Mouse (Mus musculus) liver, embryonic 15.5 days (tissue): ENCODE results near the gene Cp. TPM values are rescaled to one million over a fixed set of nuclear protein-coding genes. Genes with fewer than 3 reads are reported as not detected.
"Not testable (repeated sequence)": the region's sequence is repeated elsewhere in the genome, so short reads cannot be mapped to it uniquely, and the experiment has no call there.

ENCODE experiments used
- ATAC-seq: fragments of 200-750 bp; cut with Nextera tagmentation; 2 replicates; pipeline ENCODE4 v1.8.0; 2017; ENCODE audit warnings: moderate number of reproducible peaks, mild to moderate bottlenecking, moderate library complexity; ENCODE audit not compliant: insufficient read depth
- H3K27ac ChIP-seq: fragments of 300-500 bp; sonication (generic); replicated peaks from 2 replicates; pipeline ENCODE4 v1.5.1; 2015; ENCODE audit warnings: mild to moderate bottlenecking, inconsistent platforms
- H3K27me3 ChIP-seq: fragments of 300-500 bp; sonication (generic); 2 replicates; pipeline ENCODE4 v1.6.1; 2015; ENCODE audit warnings: mild to moderate bottlenecking, inconsistent platforms
- H3K36me3 ChIP-seq: fragments of 300-500 bp; sonication (generic); replicated peaks from 2 replicates; pipeline ENCODE4 v1.6.1; 2015; ENCODE audit warnings: moderate library complexity, mild to moderate bottlenecking, inconsistent platforms
- H3K4me1 ChIP-seq: fragments of 300-500 bp; sonication (generic); replicated peaks from 2 replicates; pipeline ENCODE4 v1.6.1; 2015; ENCODE audit warnings: inconsistent platforms
- H3K4me2 ChIP-seq: fragments of 300-500 bp; sonication (generic); 2 replicates; pipeline ENCODE4 v1.6.1; 2015; ENCODE audit warnings: moderate library complexity, mild to moderate bottlenecking, inconsistent platforms
- H3K4me3 ChIP-seq: fragments of 300-500 bp; sonication (generic); replicated peaks from 2 replicates; pipeline ENCODE4 v1.5.1; 2015; ENCODE audit warnings: mild to moderate bottlenecking, inconsistent platforms
- H3K9ac ChIP-seq: fragments of 300-500 bp; sonication (generic); 2 replicates; pipeline ENCODE4 v1.6.1; 2015; ENCODE audit warnings: moderate library complexity, mild to moderate bottlenecking, inconsistent platforms
- H3K9me3 ChIP-seq: fragments of 300-500 bp; sonication (generic); replicated peaks from 2 replicates; pipeline ENCODE4 v1.6.1; 2016; ENCODE audit warnings: inconsistent platforms
- WGBS: fragments of 180-500 bp; shearing (Covaris S2); methylation state at CpG from one replicate; pipeline ENCODE4 v1.1.7; 2015; ENCODE audit warnings: mixed read lengths; ENCODE audit not compliant: insufficient replicate concordance; 5-methylcytosine and 5-hydroxymethylcytosine counted together
- polyA plus RNA-seq: library from polyadenylated mRNA; unstranded; fragments of >200 nt; fragmentation: Nextera tagmentation; extraction: Ambion mirVana; gene quantifications from 2 replicates; pipeline ENCODE4 v1.2.1, GENCODE M21; 2015

Gene Cp
- polyA plus RNA-seq, 1 experiment from 2014 or later, result 38.6 TPM

- H3K27ac ChIP-seq, result no peak overlapping the region
Observed at GRCm38 (mm10) chr3:20005611-20006010, 48.8 kb downstream of the Cp start.

DNA sequence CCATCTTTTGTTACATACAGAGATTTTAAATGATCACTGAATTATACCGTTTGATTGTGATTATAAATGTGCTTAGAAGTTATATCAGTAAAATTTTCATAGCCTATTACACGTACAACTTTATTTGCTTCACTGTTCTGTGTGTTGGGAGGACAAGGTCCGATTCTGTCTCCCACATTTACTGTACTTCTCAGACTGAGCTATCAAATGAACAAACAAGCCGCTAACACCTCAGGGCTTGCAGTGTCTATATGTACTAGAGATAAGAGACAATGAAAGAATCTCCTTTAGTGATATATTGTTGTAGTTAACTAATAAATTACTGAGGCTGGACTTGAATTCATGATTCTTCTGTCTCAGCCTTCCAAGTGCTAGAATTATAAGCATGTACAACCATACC is 50.4 kb downstream of the Cp start:
- no peak overlapping the region for H3K4me2 ChIP-seq
- H3K36me3 ChIP-seq, result peaks cover 28% of the 10 kb centered on the region
- ATAC-seq, result no peak
- H3K9me3 ChIP-seq, result no peaks in the 10 kb centered on the region
- H3K27ac ChIP-seq, result no peak overlapping the region
- no peak overlapping the region for H3K4me3 ChIP-seq
- WGBS, result 69% methylated on average over 4 of the region's 4 CpGs
- no peaks in the 10 kb centered on the region for H3K27me3 ChIP-seq
- no peak overlapping the region for H3K9ac ChIP-seq
- H3K4me1 ChIP-seq, result 0 out of 2 replicates have a peak, but pooled peaks cover 7% of the 10 kb centered on the region

More at GRCm38 (mm10) chr3:20005611-20006010, 48.8 kb downstream of the Cp start:
- Histone ChIP-seq H3K9ac (no peak overlapping the region), H3K4me1 (0 out of 2 replicates have a peak, but pooled peaks cover 7% of the 10 kb centered on the region), H3K36me3 (peaks cover 30% of the 10 kb centered on the region; the same call in 1 of the 2 replicates), H3K4me2 (no peak overlapping the region), H3K27me3 (no peaks in the 10 kb centered on the region), H3K9me3 (no peaks in the 10 kb centered on the region), H3K4me3 (no peak overlapping the region)
- no peak for ATAC-seq
- 30% methylated on average over 1 of the region's 1 CpGs for WGBS

DNA sequence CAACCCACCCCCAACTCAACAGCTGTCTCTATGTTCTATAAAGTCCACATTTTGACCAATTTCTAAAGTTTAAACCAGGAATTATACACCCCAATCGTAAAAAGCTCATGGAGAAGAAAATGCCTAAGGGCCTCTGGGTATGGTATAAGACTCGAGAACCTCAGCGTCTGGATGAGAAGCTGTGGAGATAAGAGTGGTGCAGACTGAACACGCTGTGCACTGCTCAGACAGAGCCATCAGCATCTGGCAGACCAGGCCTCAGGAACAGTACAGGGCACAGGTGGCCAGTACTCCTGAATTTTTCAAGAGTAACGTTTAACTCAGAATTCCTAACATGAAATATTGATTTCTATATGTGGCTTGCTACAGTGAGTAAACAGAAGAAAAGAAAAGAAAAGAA is 50.9 kb downstream of the Cp start:
- H3K4me1 ChIP-seq, result 0 out of 2 replicates have a peak, but pooled peaks cover 7% of the 10 kb centered on the region
- H3K27me3 ChIP-seq, result no peaks in the 10 kb centered on the region
- H3K9me3 ChIP-seq, result no peaks in the 10 kb centered on the region
- H3K36me3 ChIP-seq, result peaks cover 28% of the 10 kb centered on the region
- no peak overlapping the region for H3K4me2 ChIP-seq
- no peak overlapping the region for H3K27ac ChIP-seq
- ATAC-seq, result no peak
- H3K4me3 ChIP-seq, result no peak overlapping the region
- no peak overlapping the region for H3K9ac ChIP-seq
- WGBS, result 43% methylated on average over 5 of the region's 5 CpGs

DNA sequence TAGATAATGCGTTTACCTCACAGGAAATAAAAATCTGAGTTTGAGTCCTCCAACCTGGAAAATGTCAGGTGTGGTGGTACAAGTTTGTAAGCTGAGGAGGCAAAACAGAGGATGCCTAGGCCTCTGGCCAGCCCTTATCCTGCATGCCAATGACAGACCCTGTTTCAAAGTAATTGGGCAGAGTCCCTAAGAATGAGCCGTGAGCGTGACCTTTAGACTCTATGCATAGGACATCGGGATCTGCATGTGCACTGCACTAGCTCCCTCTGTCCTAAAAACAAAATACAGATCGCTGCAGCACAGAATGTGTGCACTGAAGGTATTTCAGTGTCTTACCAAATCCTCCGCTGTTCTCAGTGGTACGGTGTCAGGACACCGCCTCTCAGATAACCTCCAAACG is 53.6 kb downstream of the Cp start:
- H3K4me3 ChIP-seq, result no peak overlapping the region
- no peak overlapping the region for H3K9ac ChIP-seq
- WGBS, result 81% methylated on average over 9 of the region's 9 CpGs
- no peak for ATAC-seq
- peaks cover 34% of the 10 kb centered on the region; the same call in 1 of the 2 replicates for H3K36me3 ChIP-seq
- H3K27ac ChIP-seq, result no peak overlapping the region
- no peak overlapping the region for H3K4me2 ChIP-seq
- H3K9me3 ChIP-seq, result no peaks in the 10 kb centered on the region
- 0 out of 2 replicates have a peak, but pooled peaks cover 7% of the 10 kb centered on the region for H3K4me1 ChIP-seq
- no peaks in the 10 kb centered on the region for H3K27me3 ChIP-seq

- not testable (repeated sequence) for H3K4me2 ChIP-seq, ATAC-seq, H3K9me3 ChIP-seq, H3K4me1 ChIP-seq, H3K4me3 ChIP-seq, H3K9ac ChIP-seq, H3K27ac ChIP-seq, H3K27me3 ChIP-seq
- WGBS, result 83% methylated on average over 7 of the region's 7 CpGs
- H3K36me3 ChIP-seq, result peaks cover 38% of the 10 kb centered on the region
Observed at GRCm38 (mm10) chr3:20010905-20011304, 54.1 kb downstream of the Cp start.

DNA sequence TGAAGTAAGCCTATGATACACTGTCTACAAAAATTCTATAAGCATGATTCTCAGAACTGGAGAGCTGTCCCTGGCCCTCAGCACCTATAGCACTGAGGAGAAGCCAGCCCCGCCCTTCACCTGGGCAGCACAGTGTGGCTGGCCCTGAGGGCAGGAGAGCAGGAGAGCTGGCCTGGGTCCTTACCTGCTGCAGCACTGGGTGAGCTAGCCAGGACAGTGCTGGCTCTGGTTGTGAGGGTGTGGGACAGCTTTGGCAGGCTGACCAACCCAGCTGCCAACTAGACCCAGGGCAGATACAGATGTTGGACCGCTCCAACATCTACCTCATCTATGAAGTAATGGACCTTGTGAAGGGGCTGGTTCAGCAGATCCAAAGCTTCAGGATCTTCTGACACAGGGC is 57.6 kb downstream of the Cp start:
- H3K36me3 ChIP-seq, result peaks cover 45% of the 10 kb centered on the region
- no peaks in the 10 kb centered on the region for H3K9me3 ChIP-seq
- H3K4me1 ChIP-seq, result no peaks in the 10 kb centered on the region
- no peak for ATAC-seq
- no peaks in the 10 kb centered on the region for H3K27me3 ChIP-seq
- H3K27ac ChIP-seq, result no peak overlapping the region
- WGBS, result 90% methylated on average over 2 of the region's 2 CpGs
- no peak overlapping the region for H3K9ac ChIP-seq
- H3K4me2 ChIP-seq, result no peak overlapping the region
- no peak overlapping the region for H3K4me3 ChIP-seq

DNA sequence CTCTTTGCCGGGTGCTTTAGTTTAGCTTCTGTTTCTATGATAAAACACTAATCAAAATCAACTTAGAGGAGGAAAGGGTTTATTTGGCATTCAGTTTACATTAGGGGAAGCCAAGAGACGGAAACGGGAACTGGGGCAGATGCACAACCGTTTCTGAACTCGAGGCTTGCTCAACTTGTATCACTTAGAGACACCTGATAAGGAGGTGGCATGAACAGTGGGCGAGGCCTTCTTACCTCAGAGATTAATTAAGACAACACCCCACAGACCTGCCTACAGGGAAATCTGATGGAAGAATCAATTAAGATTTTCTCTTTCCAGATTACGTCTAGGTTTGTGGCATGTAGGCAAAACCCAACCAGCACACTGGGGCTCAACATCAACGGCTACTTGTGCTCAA is 61.2 kb downstream of the Cp start:
- ATAC-seq, result no peak

DNA sequence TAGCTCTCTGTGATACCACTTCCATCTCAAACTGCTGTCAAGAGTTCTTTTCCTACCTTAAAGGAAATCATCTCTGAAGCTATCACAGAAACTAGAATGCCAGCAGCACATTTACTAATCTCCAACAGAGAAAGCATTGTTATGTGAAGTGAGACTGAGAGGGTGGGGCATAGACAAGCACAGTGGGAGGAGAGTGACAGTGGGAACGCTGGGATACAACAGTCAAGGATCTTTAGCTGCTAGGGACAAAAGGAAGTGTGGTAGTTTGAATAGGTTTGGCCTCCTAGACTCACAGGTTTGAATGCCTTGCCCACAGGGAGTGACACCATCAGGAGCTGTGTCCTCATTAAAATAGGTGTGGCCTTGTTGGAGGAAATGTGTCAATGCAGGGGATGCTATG is 67.0 kb downstream of the Cp start:
- Histone ChIP-seq H3K9ac (no peak overlapping the region), H3K27me3 (no peaks in the 10 kb centered on the region), H3K9me3 (no peaks in the 10 kb centered on the region), H3K4me2 (no peak overlapping the region), H3K4me1 (no peaks in the 10 kb centered on the region), H3K4me3 (no peak overlapping the region), H3K27ac (no peak overlapping the region), H3K36me3 (peaks cover 58% of the 10 kb centered on the region)
- WGBS, result 56% methylated on average over 1 of the region's 1 CpGs
- ATAC-seq, result no peak

More for the DNA sequence above, 61.2 kb downstream of the Cp start:
- Histone ChIP-seq H3K27me3 (no peaks in the 10 kb centered on the region), H3K36me3 (peaks cover 51% of the 10 kb centered on the region), H3K4me3 (no peak overlapping the region), H3K9me3 (no peaks in the 10 kb centered on the region), H3K9ac (no peak overlapping the region), H3K27ac (no peak overlapping the region), H3K4me2 (no peak overlapping the region), H3K4me1 (no peaks in the 10 kb centered on the region)
- WGBS, result 55% methylated on average over 8 of the region's 8 CpGs

DNA sequence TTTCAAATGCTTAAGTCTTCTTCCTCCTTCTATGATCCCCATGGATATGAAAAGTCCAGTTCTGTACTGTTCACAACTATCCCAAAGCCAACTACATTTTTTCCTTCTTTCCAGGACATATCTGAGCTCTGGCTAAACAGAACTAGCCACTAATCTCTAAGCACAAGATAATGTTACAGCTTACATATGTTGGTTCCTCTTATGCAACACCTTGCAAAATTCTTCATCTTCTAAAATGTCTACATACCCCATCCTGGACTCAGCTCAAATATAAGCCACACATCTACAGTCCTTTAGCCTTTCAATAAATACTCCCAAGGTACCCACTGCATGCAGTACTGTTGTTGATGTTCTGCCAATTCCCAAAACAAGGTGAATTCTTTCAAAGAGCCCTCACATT is 69.6 kb downstream of the Cp start:
- H3K4me2 ChIP-seq, result no peak overlapping the region
- H3K36me3 ChIP-seq, result peaks cover 51% of the 10 kb centered on the region
- no peak for ATAC-seq
- H3K27me3 ChIP-seq, result no peaks in the 10 kb centered on the region
- no peak overlapping the region for H3K9ac ChIP-seq
- H3K27ac ChIP-seq, result peak overlapping the region; percentile 70
- H3K4me1 ChIP-seq, result no peaks in the 10 kb centered on the region
- H3K4me3 ChIP-seq, result no peak overlapping the region
- no peaks in the 10 kb centered on the region for H3K9me3 ChIP-seq

GRCm38 (mm10) chr3:20026996-20027689 is 70.3 kb downstream of the Cp start:
- peak; percentile 51 for ATAC-seq
- no peaks in the 10 kb centered on the region for H3K4me1 ChIP-seq
- 63% methylated on average over 8 of the region's 8 CpGs for WGBS
- H3K9ac ChIP-seq, result no peak overlapping the region
- H3K9me3 ChIP-seq, result no peaks in the 10 kb centered on the region
- H3K27ac ChIP-seq, result peak overlapping the region; percentile 70
- H3K4me3 ChIP-seq, result no peak overlapping the region
- no peak overlapping the region for H3K4me2 ChIP-seq
- H3K27me3 ChIP-seq, result no peaks in the 10 kb centered on the region
- H3K36me3 ChIP-seq, result peaks cover 49% of the 10 kb centered on the region

- Histone ChIP-seq H3K36me3 (peaks cover 43% of the 10 kb centered on the region), H3K27me3 (no peaks in the 10 kb centered on the region), H3K9ac (no peak overlapping the region), H3K4me1 (0 out of 2 replicates have a peak, but pooled peaks cover 1% of the 10 kb centered on the region), H3K9me3 (no peaks in the 10 kb centered on the region), H3K4me3 (no peak overlapping the region), H3K4me2 (no peak overlapping the region), H3K27ac (peak overlapping the region; percentile 53; the same call in 1 of the 2 replicates)
- 72% methylated on average over 5 of the region's 5 CpGs for WGBS
- no peak for ATAC-seq
Observed at GRCm38 (mm10) chr3:20027788-20028187, 70.9 kb downstream of the Cp start.

- WGBS, result 69% methylated on average over 3 of the region's 3 CpGs
- H3K27me3 ChIP-seq, result no peaks in the 10 kb centered on the region
- peaks cover 35% of the 10 kb centered on the region for H3K36me3 ChIP-seq
- ATAC-seq, result no peak
- H3K9me3 ChIP-seq, result no peaks in the 10 kb centered on the region
- no peak overlapping the region for H3K4me3 ChIP-seq
- H3K27ac ChIP-seq, result no peak overlapping the region
- peaks cover 7% of the 10 kb centered on the region for H3K4me1 ChIP-seq
- H3K4me2 ChIP-seq, result no peak overlapping the region
- no peak overlapping the region for H3K9ac ChIP-seq
Observed at GRCm38 (mm10) chr3:20028640-20029039, 71.8 kb downstream of the Cp start.
